Mouse (Mus musculus) liver, embryonic 16.5 days (tissue): ENCODE data around the gene Hist1h3f. TPM values are rescaled to one million over a fixed set of nuclear protein-coding genes. Genes with fewer than 3 reads are reported as not detected.
A peak's percentile ranks its signal among the peaks of the same experiment; 100 is the strongest.

ENCODE experiments used
- ATAC-seq: fragments of 200-750 bp; cut with Nextera tagmentation; 2 replicates; pipeline ENCODE4 v1.8.0; 2017; ENCODE audit warnings: low read depth, mild to moderate bottlenecking, moderate number of reproducible peaks, moderate library complexity
- H3K27ac ChIP-seq: fragments of 300-500 bp; sonication (generic); 2 replicates; pipeline ENCODE4 v1.5.1; 2014; ENCODE audit warnings: mild to moderate bottlenecking, low read length
- H3K27me3 ChIP-seq: fragments of 300-500 bp; sonication (generic); 2 replicates; pipeline ENCODE4 v1.6.1; 2014; ENCODE audit warnings: low read depth, low read length, mixed read lengths; ENCODE audit not compliant: control insufficient read depth, insufficient read depth
- H3K36me3 ChIP-seq: fragments of 300-500 bp; sonication (generic); 2 replicates; pipeline ENCODE4 v1.6.1; 2014; ENCODE audit warnings: mild to moderate bottlenecking; ENCODE audit not compliant: control insufficient read depth, insufficient read depth
- H3K4me1 ChIP-seq: fragments of 300-500 bp; sonication (generic); 2 replicates; pipeline ENCODE4 v1.6.1; 2014; ENCODE audit warnings: low read depth, low read length, mixed read lengths; ENCODE audit not compliant: control insufficient read depth
- H3K4me2 ChIP-seq: fragments of 300-500 bp; sonication (generic); 2 replicates; pipeline ENCODE4 v1.6.1; 2014; ENCODE audit warnings: low read depth, low read length, mixed read lengths
- H3K4me3 ChIP-seq: fragments of 300-500 bp; sonication (generic); 2 replicates; pipeline ENCODE4 v1.5.1; 2014; ENCODE audit warnings: low read depth, mild to moderate bottlenecking, low read length
- H3K9ac ChIP-seq: fragments of 300-500 bp; sonication (generic); 2 replicates; pipeline ENCODE4 v1.6.1; 2014; ENCODE audit warnings: low read depth, low read length
- H3K9me3 ChIP-seq: fragments of 300-500 bp; sonication (generic); replicated peaks from 2 replicates; pipeline ENCODE4 v1.6.1; 2016; ENCODE audit warnings: low read length; ENCODE audit not compliant: control insufficient read depth
- WGBS: fragments of 180-500 bp; shearing (Covaris S2); extraction: QIAGEN DNeasy Blood & Tissue Kit; methylation state at CpG from one replicate; pipeline ENCODE4 v1.1.7; 2014; ENCODE audit not compliant: insufficient replicate concordance; 5-methylcytosine and 5-hydroxymethylcytosine counted together
- polyA plus RNA-seq: library from polyadenylated mRNA; unstranded; fragments of >200 nt; fragmentation: Nextera tagmentation; extraction: Ambion mirVana; gene quantifications from 2 replicates; pipeline ENCODE4 v1.2.1, GENCODE M21; 2015

Gene Hist1h3f
- polyA plus RNA-seq = 1.2 and 1.4 TPM in 2 replicates

DNA sequence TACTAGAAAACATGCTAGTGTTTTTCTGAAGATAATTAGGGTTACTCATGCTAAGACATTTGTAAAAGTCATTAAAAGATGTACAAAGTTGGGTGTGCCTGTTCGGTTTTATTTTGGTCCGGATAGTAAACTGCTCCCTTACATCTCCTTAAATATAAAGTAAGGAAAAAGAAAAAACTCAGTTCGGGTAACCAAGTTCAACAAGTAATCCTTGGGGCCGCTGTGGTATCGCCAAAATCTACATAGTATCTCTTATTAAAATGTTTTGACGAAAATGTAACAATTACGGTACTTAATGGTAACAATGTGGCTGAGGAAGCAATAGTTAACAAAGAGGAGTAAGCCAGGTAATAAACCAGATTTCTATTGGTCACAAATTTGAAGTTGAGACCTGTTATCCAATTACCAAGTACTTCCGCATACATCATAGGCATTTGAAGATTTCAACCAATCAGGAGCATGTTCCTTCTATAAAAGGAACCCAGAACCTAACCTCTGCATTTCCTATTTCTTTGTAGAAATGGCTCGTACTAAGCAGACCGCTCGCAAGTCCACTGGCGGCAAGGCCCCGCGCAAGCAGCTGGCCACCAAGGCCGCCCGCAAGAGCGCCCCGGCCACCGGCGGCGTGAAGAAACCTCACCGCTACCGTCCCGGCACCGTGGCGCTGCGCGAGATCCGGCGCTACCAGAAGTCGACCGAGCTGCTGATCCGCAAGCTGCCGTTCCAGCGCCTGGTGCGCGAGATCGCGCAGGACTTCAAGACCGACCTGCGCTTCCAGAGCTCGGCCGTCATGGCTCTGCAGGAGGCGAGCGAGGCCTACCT, at the start of gene Hist1h3f:
Hist1h3f (plus strand) TSS at position 88 of the 822 bp plus-strand sequence.
- Histone ChIP-seq H3K4me3 (peak within 1 kb of the TSS; percentile 67), H3K4me2 (peak within 1 kb of the TSS; percentile 92), H3K9me3 (no peaks in the 10 kb centered on the region), H3K9ac (peak within 1 kb of the TSS; percentile 81), H3K4me1 (peaks cover 7% of the 10 kb centered on the region), H3K27me3 (no peaks in the 10 kb centered on the region), H3K27ac (peak within 1 kb of the TSS; percentile 99), H3K36me3 (no peaks in the 10 kb centered on the region)
- ATAC-seq = peak; percentile 78
- WGBS = 0% methylated on average over 23 of the region's 45 CpGs

DNA sequence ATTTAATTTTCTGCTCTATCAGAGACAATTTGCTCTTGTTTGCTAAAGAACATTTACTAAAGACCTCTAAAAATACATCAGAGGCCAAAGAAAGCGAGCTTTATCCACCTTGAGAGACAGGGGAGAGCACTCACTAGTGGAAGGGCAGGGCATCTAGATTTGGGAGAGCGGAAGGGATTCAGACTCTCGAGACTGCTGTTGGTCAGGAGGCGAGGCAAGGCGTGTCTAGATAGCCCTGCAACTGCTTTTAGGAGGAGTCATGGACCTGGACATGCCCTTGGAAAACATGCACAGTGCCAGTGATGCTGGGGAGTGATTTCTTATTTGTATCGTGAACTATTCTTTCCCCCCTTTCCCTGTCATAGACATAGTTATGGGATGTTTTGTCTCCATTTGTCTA, 48.3 kb upstream of the Hist1h3f start:
- Histone ChIP-seq H3K27me3 (no peaks in the 10 kb centered on the region), H3K4me2 (no peak overlapping the region), H3K4me3 (no peak overlapping the region), H3K4me1 (peaks cover 22% of the 10 kb centered on the region), H3K9me3 (no peaks in the 10 kb centered on the region), H3K9ac (no peak overlapping the region), H3K36me3 (no peaks in the 10 kb centered on the region), H3K27ac (no peak overlapping the region)
- WGBS = 67% methylated on average over 6 of the region's 6 CpGs
- no peak for ATAC-seq

DNA sequence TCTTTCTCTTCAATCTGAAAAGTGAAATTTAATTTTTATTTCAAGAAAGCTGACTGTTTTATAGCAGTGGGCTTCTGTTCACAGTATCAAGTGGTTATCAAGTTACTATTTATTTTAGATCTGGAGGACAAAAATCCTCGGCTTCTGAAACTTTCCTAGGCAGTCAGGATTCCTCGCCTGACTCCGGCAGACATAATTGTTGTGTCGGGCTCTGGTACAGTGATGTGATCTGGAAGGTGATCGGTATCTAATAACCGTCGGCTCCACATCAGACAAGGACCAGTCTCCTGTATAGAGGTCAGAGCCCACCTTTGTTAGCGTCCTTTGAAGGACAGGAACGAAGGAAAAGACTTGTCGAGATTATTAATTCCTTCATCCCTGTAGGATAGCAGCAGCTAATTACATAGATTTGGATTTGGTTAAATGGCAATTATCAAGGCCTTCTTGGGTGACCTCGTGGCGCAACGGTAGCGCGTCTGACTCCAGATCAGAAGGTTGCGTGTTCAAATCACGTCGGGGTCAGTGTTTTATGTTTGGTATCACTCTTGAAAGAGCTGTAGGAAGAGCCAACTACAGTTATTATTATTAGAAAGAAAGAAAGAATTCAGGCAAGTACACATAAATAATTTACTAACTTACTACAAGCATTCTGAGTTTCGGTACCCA, 46.1 kb upstream of the Hist1h3f start:
- peak; percentile 48 for ATAC-seq
- Histone ChIP-seq H3K4me1 (peaks cover 20% of the 10 kb centered on the region), H3K27ac (no peak overlapping the region), H3K36me3 (no peaks in the 10 kb centered on the region), H3K27me3 (no peaks in the 10 kb centered on the region), H3K4me3 (peak overlapping the region; percentile 48), H3K9ac (no peak overlapping the region), H3K9me3 (no peaks in the 10 kb centered on the region), H3K4me2 (peak overlapping the region; percentile 60)
- WGBS = 4% methylated on average over 19 of the region's 19 CpGs

DNA sequence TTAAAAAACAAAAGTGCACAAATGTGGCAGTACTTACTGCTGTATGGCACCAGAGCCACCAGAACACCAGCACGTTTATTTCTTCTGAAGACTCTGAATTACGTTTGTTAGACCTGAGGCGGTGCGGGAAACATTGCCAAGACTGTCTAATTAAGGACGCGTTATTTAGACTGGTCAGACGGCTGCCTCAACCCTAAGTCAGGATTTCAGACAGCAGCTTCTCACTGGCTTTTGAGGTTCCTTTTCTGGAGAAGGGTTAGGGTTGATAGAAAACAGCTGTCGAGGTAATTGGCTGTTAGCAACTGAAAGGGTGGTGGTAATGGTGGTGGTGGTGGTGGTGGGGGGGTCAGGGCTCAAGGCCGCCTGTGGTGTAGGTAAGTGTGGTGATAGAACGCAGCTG, 45.2 kb upstream of the Hist1h3f start:
- no peak for ATAC-seq
- no peaks in the 10 kb centered on the region for H3K36me3 ChIP-seq
- no peaks in the 10 kb centered on the region for H3K9me3 ChIP-seq
- H3K4me1 ChIP-seq = peaks cover 23% of the 10 kb centered on the region
- no peaks in the 10 kb centered on the region for H3K27me3 ChIP-seq
- WGBS = 16% methylated on average over 10 of the region's 10 CpGs
- no peak overlapping the region for H3K27ac ChIP-seq
- H3K4me2 ChIP-seq = peak overlapping the region; percentile 60
- peak overlapping the region; percentile 48 for H3K4me3 ChIP-seq
- no peak overlapping the region for H3K9ac ChIP-seq

DNA sequence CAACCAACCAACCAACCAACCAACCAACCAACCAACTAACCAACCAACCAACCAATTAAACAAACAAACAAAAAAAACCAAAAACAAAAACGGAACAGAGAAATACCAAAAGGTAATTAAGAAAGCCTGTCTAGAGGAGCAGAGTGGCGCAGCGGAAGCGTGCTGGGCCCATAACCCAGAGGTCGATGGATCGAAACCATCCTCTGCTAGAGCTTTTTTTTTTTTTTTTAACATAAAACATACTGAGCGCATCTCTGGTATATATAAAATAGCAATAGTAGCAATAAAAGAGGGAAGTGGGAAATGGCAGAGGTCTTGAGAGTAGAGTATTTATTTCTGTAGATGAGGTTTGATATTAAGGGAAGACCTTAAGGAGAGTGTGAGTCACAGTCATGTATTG, 43.9 kb upstream of the Hist1h3f start:
- no peak overlapping the region for H3K9ac ChIP-seq
- 6% methylated on average over 7 of the region's 7 CpGs for WGBS
- no peaks in the 10 kb centered on the region for H3K9me3 ChIP-seq
- 0 out of 2 replicates have a peak overlapping the region, but pooled peaks have one; percentile 60 for H3K4me2 ChIP-seq
- no peak overlapping the region for H3K4me3 ChIP-seq
- H3K36me3 ChIP-seq = no peaks in the 10 kb centered on the region
- ATAC-seq = peak; percentile 28; the same call in 1 of the 2 replicates
- peaks cover 30% of the 10 kb centered on the region for H3K4me1 ChIP-seq
- H3K27me3 ChIP-seq = no peaks in the 10 kb centered on the region
- H3K27ac ChIP-seq = no peak overlapping the region

DNA sequence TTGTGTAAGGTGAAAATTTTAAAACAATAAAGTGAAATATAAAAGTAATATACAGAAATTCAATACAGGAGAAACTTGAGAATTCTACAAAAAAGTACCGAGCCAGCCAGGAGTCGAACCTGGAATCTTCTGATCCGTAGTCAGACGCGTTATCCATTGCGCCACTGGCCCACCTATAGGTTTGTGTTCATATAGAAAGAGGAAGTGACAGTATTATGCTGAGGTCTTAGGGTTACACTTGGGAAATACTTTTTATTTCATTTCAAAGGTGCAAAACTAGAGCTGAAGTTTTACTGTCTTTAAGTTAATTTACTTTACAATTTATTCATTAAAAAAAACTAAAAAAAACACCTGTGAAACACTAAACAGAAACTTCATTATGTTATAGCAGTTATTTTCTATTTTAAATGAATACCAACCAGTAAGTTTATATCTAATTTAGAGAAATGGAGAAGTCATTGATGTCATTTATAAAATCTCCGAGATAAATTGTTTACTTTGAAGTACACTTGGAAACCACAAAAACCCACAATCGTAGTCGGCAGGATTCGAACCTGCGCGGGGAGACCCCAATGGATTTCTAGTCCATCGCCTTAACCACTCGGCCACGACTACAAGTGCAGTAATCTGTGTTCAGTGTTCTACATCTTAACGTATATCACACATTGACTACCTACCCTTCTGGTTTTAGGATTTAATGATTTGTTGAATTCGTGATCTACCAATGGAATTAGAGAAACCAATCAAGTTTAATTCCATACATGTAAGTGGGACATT, 43.2 kb upstream of the Hist1h3f start:
- Histone ChIP-seq H3K36me3 (no peaks in the 10 kb centered on the region), H3K4me1 (peaks cover 37% of the 10 kb centered on the region), H3K27ac (no peak overlapping the region), H3K9me3 (no peaks in the 10 kb centered on the region), H3K9ac (no peak overlapping the region), H3K27me3 (no peaks in the 10 kb centered on the region), H3K4me2 (peak overlapping the region; percentile 56), H3K4me3 (peak overlapping the region; percentile 21; the same call in 1 of the 2 replicates)
- under 1% methylated on average over 17 of the region's 17 CpGs for WGBS
- ATAC-seq = peak; percentile 80

DNA sequence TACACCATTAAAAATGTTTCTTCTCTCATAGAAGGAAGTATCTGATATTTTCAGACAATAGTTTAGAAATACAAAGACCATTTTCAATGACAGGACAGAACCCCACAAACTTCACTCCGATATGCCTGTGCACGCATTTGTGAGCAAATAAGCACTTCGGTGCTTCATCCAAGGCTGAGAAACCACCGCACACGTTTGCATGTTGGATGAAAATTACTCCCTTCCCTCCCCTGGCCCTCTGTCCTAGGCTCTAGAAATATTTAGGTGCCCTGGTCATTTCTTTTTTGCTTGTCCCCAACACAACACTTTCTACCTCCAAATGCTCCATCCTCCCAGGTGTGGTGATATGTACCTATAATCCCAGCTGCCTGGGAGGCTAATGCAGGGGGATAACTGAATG, 42.3 kb upstream of the Hist1h3f start:
- 26% methylated on average over 5 of the region's 5 CpGs for WGBS
- Histone ChIP-seq H3K27me3 (no peaks in the 10 kb centered on the region), H3K4me1 (peaks cover 44% of the 10 kb centered on the region), H3K4me2 (peak overlapping the region; percentile 56), H3K4me3 (peak overlapping the region; percentile 26), H3K36me3 (no peaks in the 10 kb centered on the region), H3K9me3 (no peaks in the 10 kb centered on the region), H3K27ac (no peak overlapping the region), H3K9ac (no peak overlapping the region; the same call in 1 of the 2 replicates)
- no peak for ATAC-seq

DNA sequence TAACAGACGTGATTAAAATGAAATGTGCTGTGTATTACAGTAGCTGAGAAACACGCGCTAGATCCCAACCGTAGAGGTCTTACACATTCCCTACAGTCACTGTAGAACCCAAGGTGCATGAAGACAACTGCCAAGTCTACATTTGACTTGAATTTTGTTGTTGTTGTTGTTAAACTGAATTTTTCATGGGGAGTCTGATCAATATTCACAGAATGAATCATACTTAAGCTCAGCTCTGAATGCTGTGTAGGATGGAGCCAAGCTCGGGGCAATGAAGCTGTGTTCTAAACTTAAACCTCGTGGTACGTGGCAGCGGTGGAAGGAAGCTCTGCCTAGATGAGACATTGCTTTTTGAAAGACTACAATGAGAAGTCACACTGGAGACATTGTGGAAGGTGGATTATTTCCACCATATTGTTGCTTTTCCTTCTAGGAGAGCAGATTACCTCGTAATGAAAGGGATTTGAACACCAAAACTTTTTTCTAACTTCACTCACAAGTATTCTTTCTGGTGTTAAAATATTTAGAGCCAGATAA, 41.8 kb upstream of the Hist1h3f start:
- no peak overlapping the region for H3K27ac ChIP-seq
- peak overlapping the region; percentile 56 for H3K4me2 ChIP-seq
- WGBS = 26% methylated on average over 9 of the region's 9 CpGs
- H3K36me3 ChIP-seq = no peaks in the 10 kb centered on the region
- no peak for ATAC-seq
- H3K9me3 ChIP-seq = no peaks in the 10 kb centered on the region
- no peaks in the 10 kb centered on the region for H3K27me3 ChIP-seq
- H3K9ac ChIP-seq = peak overlapping the region; percentile 23
- peak overlapping the region; percentile 26 for H3K4me3 ChIP-seq
- peaks cover 50% of the 10 kb centered on the region for H3K4me1 ChIP-seq
